Mouse (Mus musculus): Measurements from ENCODE around the gene Rps6ka5.

Rps6ka5 gene

DNA sequence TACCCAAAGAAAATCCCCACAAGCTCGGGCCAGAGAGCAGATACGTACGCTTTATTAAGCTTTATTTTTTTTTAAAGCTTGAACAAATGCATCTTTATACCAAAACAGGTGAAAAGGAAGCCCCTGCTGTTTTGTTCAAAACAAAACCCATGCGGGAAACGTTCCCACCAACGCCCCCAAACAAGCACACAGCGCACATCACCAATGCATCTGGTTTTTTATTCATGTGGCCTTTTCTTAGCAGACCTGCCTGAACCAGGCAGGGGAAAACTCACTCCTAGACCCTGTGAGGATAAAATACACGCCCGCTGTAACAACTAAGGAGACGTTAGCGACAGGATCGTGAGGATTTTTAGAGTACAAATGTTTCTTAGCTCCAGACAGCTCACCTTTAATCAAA, 191.8 kb downstream of the Rps6ka5 start:
- CTCF ChIA-PET, result no interaction called here

DNA sequence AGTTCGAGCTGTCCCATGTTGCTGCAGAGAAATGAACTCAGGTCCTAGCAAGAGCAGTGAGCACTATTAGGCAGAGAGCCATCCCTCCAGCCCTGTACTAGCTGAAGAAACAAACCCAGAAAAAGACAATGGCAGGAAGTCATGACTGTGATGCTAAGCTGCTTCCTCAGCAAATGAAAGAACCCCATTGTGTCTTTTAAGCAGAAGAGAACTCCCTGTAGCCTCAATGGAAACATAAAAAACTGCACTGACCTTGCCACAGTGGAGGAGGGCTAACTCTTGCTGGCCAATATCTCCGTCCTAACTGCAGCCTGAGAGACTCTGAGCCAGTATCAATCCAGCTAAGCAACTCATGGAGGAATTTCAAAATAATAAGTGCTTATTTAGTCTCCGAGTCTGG, 192.8 kb downstream of the Rps6ka5 start:
- CTCF ChIA-PET, result no interaction called here

DNA sequence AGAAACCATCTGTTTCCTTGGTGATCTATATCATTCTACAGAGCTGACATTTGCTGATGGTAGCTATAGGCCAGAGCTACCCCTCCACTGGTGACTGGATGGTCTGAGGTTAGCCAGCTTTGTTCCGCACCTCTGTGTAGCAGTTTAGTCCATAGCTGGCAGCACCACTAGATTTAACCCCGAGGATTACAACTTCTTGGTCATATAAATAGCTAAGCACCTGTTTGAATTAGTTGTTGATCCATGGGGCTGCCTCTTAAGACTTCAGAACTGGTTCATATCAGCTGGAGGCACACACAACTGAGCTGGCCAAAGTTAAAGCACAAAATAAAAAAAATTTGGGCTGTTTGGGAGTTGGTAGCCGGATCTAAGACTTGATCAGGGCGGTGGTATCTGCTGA, 193.6 kb downstream of the Rps6ka5 start:
- CTCF ChIA-PET, result no interaction called here

DNA sequence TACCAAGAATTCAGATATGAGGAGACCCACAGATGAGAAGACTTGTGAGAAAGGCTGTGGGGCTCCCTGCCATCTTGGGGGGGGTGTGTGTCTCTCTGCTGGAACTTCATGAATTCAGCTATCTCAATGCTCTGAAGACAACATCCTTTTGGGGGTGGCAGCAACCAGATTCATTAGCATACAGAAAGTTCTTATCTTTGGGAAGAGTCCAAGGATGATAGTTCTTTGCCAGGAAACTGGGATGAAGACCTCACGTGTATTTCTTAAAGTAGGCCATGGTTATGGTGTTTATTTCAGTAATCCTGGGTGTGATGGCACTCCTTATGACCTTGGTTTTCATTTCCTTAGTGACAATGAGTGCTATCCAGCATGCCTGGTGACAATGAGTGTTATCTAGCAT, 195.0 kb downstream of the Rps6ka5 start:
- CTCF ChIA-PET, result no interaction called here

DNA sequence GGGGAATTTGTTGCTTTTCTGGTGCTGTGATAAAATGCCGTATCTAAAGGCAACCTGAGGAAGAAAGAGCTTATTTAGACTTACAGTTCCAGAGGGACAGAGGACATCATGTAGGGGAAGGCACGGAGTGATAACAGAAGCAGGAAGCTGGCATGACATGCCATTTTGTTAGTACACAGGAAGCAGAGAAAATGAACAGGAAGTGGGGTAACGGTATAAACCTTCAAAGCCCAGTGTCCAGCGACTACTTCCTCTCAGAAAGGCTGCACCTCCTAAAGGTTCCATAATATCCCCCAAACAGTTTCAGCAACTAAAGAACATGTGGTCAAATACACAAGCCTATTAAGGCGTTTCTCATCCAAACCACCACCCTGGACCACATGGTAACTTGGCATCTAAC, 195.9 kb downstream of the Rps6ka5 start:
- CTCF ChIA-PET, result interaction anchor here (0.5 kb wide), 1 partner anchor 17 kb away, joined by 3 read pairs; no protein-coding TSS in a partner anchor

DNA sequence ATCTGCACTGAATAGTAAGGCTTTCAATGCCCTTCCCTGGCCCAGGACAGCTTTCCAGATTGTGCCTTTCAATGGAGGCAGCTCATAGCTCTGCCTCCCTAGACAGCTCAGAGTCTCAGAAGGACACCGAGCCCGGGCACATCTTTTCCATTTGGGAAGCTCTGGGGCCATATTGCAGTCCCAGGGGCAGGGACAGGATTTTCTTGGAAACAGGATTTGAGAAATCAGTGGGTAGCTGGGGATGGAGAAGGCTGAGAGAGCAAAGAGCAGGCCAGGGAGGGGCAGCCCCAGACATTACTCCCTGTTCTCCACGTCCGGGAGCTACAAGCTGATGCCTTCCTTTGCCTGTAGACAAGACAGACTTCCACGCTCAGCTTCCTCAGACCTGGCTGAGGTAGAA, 197.1 kb downstream of the Rps6ka5 start:
- CTCF ChIA-PET, result no interaction called here

DNA sequence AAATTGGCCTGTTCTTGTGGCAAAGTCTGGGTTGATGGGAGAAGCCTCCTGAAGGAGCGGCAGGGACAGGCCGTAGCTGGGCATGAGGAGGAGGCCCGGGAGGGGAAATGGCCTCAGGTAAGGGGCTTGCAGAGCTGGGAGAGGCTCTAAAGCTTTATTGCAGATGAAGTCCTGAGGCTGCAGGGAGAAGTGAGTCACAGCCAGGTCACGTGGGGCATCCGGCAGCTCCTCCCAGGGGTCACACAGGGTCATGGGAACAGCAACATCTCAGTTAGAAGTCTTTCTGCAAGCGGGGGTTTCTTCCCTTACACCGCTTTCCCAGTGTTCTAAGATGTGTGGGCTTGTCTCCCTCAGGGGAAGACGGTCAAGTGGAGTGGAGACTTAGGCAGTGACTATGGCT, 197.6 kb downstream of the Rps6ka5 start:
- CTCF ChIA-PET, result interaction anchor here (0.8 to 1.9 kb wide), 4 partner anchors 16 to 330 kb away, joined by 3 to 16 read pairs (median 11); partner anchors contain the start of gene Calm1

DNA sequence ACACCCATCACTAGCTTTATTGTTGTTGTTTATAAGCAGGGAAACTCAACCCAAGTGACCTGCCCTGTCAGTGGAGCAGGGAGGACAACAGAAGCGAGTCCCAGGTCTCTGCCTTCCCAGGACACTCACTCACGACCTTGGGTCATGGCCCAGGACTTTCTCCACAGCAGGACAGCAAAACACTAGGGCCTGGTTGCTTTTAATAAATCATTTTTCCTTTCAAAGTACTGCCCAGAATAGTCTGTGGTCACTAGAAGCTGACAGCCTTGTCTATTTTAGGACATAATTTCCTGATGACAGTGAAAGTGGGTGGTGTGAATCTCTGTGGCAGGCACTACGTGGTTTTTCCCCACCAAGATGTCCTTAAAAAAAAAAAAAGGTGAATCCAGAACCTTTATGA, 198.5 kb downstream of the Rps6ka5 start:
- CTCF ChIA-PET, result interaction anchor here (0.7 to 1.9 kb wide), 5 partner anchors 15 to 1974 kb away, joined by 3 to 16 read pairs (median 8); partner anchors contain the start of gene Calm1

DNA sequence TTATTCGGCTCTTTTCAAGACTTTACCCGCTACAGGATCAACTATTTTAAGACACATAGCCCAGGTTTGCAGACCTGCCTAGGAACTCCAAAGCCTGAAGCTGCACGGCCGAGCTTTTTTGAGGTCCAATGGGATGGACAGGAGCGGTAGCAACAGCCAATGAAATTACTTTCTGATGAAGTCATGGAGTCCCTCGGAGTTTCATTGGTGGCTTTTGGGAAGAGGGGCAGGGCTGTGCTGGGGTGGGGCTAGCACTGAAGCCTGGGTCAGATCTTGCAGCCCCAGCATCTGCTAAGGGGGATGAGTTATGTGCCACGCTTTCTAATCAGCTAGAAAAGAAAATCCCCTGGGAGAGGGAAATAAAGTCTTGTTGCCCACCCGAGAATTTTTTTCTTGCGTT, 199.0 kb downstream of the Rps6ka5 start:
- CTCF ChIA-PET, result interaction anchor here (0.7 to 1.9 kb wide), 3 partner anchors 10 to 1975 kb away, joined by 3 to 8 read pairs (median 4); no protein-coding TSS in a partner anchor

DNA sequence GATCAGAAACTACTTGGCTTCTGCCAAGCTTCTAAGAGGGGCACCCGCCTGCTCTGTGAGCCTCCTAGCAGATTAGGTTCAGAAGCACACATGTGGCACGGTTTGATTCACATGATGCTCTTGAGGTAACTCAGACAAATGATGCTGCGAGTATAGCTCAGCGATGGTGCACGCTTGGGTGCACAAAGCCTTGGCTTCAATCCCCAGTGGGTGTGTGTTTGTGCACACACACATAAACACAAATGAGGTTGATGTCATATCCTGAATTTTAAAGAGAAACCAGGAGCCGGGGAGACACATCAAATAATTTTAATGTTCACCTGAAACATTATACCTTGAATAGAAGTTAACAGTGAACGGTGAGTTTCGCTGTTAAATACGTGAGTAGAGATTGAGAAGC, 199.5 kb downstream of the Rps6ka5 start:
- CTCF ChIA-PET, result interaction anchor here (1.6 to 1.9 kb wide), 2 partner anchors 10 to 24 kb away, joined by 4 to 8 read pairs; no protein-coding TSS in a partner anchor

DNA sequence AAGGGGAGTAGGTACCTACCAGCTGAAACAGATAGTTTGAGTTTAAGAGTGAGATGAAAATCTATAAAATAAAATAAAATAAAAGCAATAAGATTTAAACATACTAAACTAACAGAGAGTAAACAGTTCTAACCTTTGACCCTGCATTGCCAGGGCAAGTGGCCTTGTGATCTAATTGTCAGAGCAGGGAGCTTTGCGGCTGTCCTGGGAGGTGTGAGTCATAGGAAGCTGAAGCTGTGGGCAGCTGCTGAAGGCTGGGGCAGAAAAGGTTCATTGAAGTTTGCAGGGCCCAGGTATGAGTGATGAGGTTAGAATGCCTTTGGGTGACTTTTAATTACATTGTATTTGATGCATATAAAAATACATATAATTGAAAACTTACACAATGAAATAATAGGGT, 200.8 kb downstream of the Rps6ka5 start:
- CTCF ChIA-PET, result interaction anchor here (1.6 kb wide), 1 partner anchor 8 kb away, joined by 4 read pairs; no protein-coding TSS in a partner anchor

DNA sequence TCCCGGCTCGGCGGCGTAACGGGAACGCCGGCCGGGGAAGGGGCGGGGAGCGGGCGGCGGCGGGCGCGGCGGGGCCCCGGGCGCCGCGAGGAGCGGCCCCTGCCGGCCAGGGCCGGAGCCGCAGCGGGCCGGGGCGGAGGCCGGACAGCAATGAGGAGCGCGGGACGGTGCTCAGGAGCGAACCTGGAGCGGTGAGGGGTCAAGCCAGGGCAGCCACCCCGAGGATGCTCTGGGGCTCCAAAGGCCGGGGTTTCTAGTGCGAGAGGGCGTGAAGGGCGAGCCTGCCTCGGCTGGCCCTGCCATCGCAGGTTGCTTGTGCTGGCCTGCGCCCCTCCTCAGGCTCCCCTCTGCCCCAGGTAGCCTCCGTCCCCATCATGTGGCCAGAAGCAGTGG, 206.0 kb downstream of the Rps6ka5 start, which contains the start of gene Ttc7b:
Ttc7b (minus strand) TSS at position 33 of the 393 bp plus-strand sequence.
- CTCF ChIA-PET, result interaction anchor here (0.6 kb wide), 2 partner anchors 208 to 483 kb away, joined by 3 to 6 read pairs; no protein-coding TSS in a partner anchor

DNA sequence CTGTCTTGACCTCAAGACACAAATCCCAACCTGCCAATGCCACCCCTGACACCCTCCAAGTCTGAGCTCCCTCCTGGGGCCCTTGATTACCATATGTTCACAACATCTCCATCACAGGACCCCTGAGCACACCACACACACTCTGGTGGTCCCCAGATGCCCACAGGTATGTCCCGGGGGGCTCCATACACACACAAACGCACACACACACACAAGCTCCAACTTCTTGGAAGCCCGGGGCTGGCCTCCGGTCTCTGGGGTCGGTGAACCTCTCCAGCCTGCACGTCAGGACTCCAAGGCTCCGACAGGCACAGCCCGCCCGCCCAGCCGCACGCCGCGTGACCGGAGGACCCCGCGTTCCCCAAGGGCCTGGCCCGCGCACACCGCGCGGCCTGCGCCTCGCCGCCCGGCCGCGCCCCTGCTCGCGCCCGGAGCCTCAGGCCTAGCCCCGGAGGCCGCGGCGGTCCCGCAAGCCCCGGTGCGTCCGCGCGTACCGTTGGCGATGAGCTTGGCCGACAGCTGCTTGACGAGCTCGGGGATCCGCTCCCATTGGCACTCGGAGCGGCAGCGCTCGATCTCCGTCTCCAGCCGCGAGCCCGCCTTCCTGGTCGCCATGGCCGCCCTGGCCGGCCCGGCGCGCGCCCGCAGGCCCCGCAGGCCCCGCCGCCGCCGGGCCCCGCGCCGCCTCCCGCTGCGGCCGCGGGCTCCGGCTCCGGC, 206.5 kb downstream of the Rps6ka5 start:
- CTCF ChIA-PET, result interaction anchor here (0.6 to 1.0 kb wide), 2 partner anchors 12 to 209 kb away, joined by 6 to 8 read pairs; no protein-coding TSS in a partner anchor

DNA sequence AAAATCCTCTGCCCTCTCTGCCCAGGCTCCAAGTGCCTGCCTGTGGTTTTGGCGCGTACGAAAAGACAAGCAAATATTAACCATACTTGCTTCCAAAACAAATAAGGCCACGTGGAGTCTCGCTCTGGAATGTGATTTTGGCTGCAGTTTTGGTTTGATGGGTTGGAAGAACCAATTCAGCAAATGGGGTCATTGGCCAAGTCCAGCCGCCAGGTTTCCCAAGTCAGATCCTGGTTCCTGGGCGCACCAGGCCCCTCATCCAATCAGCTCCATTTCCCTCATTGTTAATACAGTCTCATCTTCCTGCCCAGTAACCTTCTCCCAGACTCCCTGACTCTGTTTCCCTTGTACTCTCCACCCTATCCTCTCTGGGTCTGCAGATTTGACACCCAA, 207.1 kb downstream of the Rps6ka5 start:
- CTCF ChIA-PET, result interaction anchor here (1.0 kb wide), 1 partner anchor 12 kb away, joined by 8 read pairs; no protein-coding TSS in a partner anchor

DNA sequence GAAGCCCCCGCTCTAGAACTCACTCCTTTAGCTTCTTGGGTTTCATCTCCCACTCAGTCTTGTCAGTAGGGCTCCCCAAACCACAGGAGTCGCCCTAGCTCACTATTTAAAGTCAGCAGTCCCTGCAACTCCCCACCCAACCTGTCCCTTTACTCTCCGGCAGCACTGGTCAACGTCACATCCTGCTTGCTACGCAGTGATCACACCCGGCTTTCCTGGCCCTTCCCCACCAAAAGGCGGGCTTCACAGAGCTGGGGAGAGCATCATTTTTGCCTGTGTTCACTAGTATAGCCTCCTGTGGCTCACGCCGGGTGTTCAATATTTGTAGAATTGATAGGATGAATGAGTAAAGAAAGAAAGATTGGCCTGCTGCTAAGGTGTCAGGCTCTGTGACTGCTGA, 209.4 kb downstream of the Rps6ka5 start:
- CTCF ChIA-PET, result interaction anchor here (0.7 kb wide), 1 partner anchor 9 kb away, joined by 4 read pairs; no protein-coding TSS in a partner anchor

DNA sequence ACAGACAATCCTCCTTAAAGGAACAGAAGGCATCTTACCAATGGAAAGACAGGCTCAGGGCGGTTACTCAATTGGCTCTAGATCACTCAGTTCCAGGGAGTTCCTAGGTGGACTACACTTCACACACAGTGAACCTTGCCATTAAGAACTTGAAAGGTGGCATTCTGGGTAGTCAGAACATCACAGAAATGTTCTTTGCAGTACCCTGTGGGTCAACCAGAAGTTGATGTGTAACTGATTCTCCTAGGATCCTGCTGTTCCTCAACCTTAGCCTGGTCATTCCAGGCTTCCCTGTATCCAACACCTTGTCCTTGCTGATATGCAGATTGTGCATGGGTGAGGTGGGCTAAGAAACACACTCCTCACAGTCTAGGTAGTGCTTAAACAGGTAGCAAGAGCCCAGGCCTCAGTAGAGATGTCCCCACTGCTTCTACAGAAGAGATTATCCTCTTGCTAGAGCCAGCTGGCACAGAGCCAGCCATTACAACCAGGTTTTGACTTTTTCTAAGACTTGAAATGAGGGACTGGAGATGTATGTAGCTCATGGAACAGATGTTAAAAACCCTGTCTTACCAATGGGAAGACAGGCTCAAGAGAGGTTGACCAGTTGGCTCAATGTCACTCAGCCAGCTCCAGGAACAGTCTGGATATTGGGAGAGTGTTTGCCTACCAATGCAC, 210.5 kb downstream of the Rps6ka5 start:
- CTCF ChIA-PET, result interaction anchor here (0.6 kb wide), 1 partner anchor 309 kb away, joined by 3 read pairs; no protein-coding TSS in a partner anchor

DNA sequence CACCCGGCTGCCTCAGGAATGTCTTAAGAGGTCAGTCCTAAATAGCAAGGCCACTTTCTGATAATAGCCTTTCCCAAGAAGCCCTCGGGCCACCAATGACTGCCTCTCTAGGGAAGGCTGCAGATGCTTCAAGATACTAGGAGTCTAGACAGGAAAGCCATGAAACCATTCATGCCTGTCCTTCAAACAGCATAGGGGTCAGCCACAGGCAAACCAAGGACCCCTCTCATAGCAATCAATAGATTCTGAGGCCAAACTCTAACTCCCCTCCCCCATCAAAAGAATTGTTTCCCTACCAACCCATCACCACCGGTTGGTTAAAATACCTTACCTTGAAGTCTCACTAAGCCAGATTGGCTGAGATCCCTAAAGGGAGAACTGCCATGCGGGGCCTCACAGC, 211.3 kb downstream of the Rps6ka5 start:
- CTCF ChIA-PET, result no interaction called here

DNA sequence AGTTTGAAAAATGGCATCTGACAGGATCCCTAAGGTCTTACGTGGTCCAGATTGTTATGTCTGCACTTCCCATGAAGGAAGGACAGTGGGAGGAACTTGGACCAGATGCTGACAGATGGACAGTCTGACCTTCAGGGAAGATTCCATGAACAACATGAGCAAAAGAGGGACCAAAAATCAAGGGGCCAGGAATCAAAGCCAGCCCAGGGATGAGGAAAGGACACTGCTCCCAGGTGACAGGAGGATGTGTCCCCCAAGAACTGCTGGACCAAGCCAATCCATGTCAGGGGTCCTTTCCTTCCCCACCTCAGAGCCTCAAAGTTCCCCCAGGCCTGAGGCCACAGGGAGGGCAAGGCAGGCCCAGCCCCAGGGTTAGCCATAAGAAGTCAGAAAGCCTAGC, 212.2 kb downstream of the Rps6ka5 start:
- CTCF ChIA-PET, result no interaction called here

DNA sequence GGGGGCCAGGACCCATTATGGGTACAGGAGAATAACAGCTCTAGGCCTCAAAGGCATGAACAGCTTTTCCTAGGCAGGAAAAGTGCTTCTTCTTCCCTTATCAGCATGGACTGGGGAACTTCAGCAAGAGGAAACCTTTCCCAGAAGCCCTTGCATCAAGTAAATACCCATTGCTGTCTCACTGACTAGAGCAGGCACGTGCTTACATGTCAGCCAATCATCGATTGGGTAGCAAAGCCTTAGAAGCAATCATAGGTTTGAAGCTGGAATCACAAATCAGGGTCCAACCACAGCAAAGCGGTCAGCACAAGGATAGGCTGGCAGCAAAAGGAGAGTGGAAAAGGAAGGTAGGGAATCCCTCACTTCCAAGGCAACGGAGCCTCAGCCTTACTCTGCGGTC, 213.7 kb downstream of the Rps6ka5 start:
- CTCF ChIA-PET, result interaction anchor here (0.5 to 0.9 kb wide), 2 partner anchors 16 to 67 kb away, joined by 3 to 16 read pairs; no protein-coding TSS in a partner anchor

DNA sequence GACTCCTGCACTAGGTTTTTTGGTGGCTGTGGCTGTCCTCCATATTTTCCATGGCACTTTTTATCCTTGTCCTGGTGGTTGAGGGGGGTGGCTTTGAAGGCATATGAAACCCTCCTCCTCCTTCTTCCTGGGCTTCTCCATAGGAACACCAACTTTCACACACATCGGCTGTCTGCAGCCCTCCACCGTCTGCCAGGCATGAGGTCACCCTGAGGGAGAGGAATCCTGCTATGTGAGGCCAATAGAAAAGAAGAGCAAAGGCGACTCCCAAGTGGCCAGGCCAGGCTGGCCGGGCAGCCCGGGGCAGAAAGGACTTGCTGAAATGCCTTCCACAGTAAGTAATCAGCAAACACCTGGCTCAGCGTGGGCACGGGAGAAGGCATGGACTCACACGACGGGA, 214.1 kb downstream of the Rps6ka5 start:
- CTCF ChIA-PET, result interaction anchor here (0.5 kb wide), 1 partner anchor 67 kb away, joined by 3 read pairs; no protein-coding TSS in a partner anchor

DNA sequence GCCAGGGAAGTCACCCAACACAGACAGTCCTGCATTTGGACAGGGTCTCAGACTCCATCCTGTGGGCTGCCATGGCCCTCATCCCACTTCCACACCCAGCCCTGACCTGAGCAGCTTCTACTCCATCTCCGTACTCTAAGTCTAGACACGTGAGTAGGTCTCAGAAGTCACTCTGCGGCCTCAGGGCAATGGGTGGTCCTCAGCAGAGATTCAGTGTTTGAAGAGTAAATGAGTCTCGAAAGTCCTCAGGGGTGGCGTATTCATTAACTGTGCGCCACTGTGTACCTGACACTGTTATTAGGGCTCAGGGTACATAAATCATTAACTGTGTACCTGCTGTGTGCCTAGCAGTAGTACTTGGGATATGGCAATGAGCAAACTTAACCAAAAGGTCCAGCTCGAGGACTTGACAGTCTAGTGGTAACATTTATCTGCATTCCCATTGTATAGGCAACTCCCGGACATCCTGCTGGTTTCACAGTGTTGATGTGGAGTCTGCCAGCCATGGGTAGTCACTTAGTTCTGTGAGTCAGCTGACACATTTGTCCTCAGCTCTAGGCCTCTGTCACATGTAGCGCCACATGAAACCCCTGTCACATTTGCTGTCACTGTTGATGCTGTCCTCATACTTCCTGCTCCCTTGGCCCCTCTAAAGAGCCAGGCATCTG, 217.0 kb downstream of the Rps6ka5 start:
- CTCF ChIA-PET, result no interaction called here

DNA sequence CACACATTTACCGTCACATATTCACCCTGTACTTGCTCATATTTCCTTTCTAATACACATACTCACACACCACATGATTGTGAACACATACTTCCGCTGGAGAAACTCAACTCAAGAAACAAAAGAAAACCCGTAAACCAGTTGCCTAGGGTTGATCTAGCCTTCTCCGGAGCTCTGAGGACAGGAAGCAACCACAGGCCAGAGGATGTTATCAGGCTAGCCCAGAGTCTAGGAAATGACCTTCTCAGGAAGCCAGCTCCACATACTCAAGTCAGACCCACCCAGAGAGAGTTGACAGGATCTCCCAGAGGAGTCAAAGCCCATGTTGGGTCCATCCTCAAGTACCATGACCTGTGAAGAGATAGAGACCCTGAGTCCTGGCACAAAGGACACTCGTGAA, 218.1 kb downstream of the Rps6ka5 start:
- CTCF ChIA-PET, result interaction anchor here (1.0 kb wide), 1 partner anchor 11 kb away, joined by 8 read pairs; no protein-coding TSS in a partner anchor

All from spleen, embryonic (tissue).